Mouse (Mus musculus) heart, embryonic 12.5 days (tissue): ENCODE measurements around the gene Inca1. TPM values are rescaled to one million over a fixed set of nuclear protein-coding genes. Genes with fewer than 3 reads are reported as not detected.

ENCODE experiments used
- ATAC-seq: fragments of 200-750 bp; cut with Nextera tagmentation; 2 replicates; pipeline ENCODE4 v1.8.0; 2017; ENCODE audit warnings: moderate TSS enrichment, moderate library complexity; ENCODE audit not compliant: insufficient number of reproducible peaks, low FRiP score
- H3K27ac ChIP-seq: fragments of 300-500 bp; sonication (generic); 2 replicates; pipeline ENCODE4 v1.5.1; 2016; ENCODE audit warnings: mild to moderate bottlenecking, moderate library complexity; ENCODE audit not compliant: poor library complexity, severe bottlenecking
- H3K27me3 ChIP-seq: fragments of 300-500 bp; sonication (generic); replicated peaks from 2 replicates; pipeline ENCODE4 v1.6.1; 2016; ENCODE audit warnings: mild to moderate bottlenecking, moderate library complexity
- H3K36me3 ChIP-seq: fragments of 300-500 bp; sonication (generic); 2 replicates; pipeline ENCODE4 v1.6.1; 2016; ENCODE audit warnings: mild to moderate bottlenecking, moderate library complexity
- H3K4me1 ChIP-seq: fragments of 300-500 bp; sonication (generic); replicated peaks from 2 replicates; pipeline ENCODE4 v1.6.1; 2016; ENCODE audit warnings: mild to moderate bottlenecking
- H3K4me2 ChIP-seq: fragments of 300-500 bp; sonication (generic); 2 replicates; pipeline ENCODE4 v1.6.1; 2016; ENCODE audit warnings: mild to moderate bottlenecking, moderate library complexity
- H3K4me3 ChIP-seq: fragments of 300-500 bp; sonication (generic); 2 replicates; pipeline ENCODE4 v1.5.1; 2016; ENCODE audit warnings: mild to moderate bottlenecking
- H3K9ac ChIP-seq: fragments of 300-500 bp; sonication (generic); 2 replicates; pipeline ENCODE4 v1.6.1; 2016; ENCODE audit warnings: mild to moderate bottlenecking, moderate library complexity
- H3K9me3 ChIP-seq: fragments of 300-500 bp; sonication (generic); replicated peaks from 2 replicates; pipeline ENCODE4 v1.6.1; 2016; ENCODE audit warnings: mild to moderate bottlenecking, moderate library complexity
- WGBS: fragments of 180-500 bp; shearing (Covaris S2); methylation state at CpG from one replicate; pipeline ENCODE4 v1.1.7; 2016; 5-methylcytosine and 5-hydroxymethylcytosine counted together
- polyA plus RNA-seq: library from polyadenylated mRNA; unstranded; fragments of >200 nt; fragmentation: Nextera tagmentation; extraction: Ambion mirVana; gene quantifications from 2 replicates; pipeline ENCODE4 v1.2.1, GENCODE M21; 2016

Inca1 gene
- polyA plus RNA-seq, 1 experiment from 2014 or later: 1.7 TPM

- Histone ChIP-seq H3K4me2 (no peak overlapping the region), H3K4me1 (peaks cover 12% of the 10 kb centered on the region), H3K4me3 (no peak overlapping the region), H3K9ac (no peak overlapping the region), H3K9me3 (no peaks in the 10 kb centered on the region), H3K27ac (no peak overlapping the region), H3K36me3 (peaks cover 78% of the 10 kb centered on the region), H3K27me3 (no peaks in the 10 kb centered on the region)
- ATAC-seq: no peak
- WGBS: 63% methylated on average over 12 of the region's 12 CpGs
Observed at GRCm38 (mm10) chr11:70681170-70681569, 18.8 kb downstream of the Inca1 start.

DNA sequence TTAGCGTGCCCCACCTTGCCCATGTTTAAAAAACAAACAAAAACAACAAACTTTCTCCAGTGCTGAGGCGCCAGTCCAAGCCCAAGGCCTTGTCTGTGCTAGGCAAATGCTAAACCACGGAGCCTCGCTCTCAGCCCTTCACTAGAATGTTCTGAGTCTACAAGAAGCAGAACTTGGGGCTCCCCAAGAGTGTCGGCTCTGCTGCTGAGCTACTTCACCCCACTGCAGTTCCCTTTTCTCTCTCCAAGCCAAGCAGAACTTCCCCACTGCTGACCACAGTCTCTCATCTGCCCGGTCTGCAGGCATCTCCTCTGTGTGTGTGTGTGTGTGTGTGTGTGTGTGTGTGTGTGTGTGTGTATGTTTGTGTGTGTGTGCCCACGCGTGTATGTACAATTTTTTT is 20.1 kb downstream of the Inca1 start:
- no peak overlapping the region for H3K4me3 ChIP-seq
- no peaks in the 10 kb centered on the region for H3K9me3 ChIP-seq
- no peak overlapping the region for H3K27ac ChIP-seq
- H3K9ac ChIP-seq: no peak overlapping the region
- ATAC-seq: no peak
- H3K4me1 ChIP-seq: peaks cover 18% of the 10 kb centered on the region
- 83% methylated on average over 8 of the region's 8 CpGs for WGBS
- peaks cover 81% of the 10 kb centered on the region for H3K36me3 ChIP-seq
- H3K27me3 ChIP-seq: no peaks in the 10 kb centered on the region
- no peak overlapping the region for H3K4me2 ChIP-seq

- Histone ChIP-seq H3K4me1 (peaks cover 18% of the 10 kb centered on the region), H3K27ac (no peak overlapping the region), H3K4me3 (no peak overlapping the region), H3K36me3 (peaks cover 81% of the 10 kb centered on the region), H3K9me3 (no peaks in the 10 kb centered on the region), H3K4me2 (no peak overlapping the region), H3K27me3 (no peaks in the 10 kb centered on the region), H3K9ac (no peak overlapping the region)
- ATAC-seq: no peak
- WGBS: 92% methylated on average over 8 of the region's 8 CpGs
Observed at GRCm38 (mm10) chr11:70679361-70679760, 20.6 kb downstream of the Inca1 start.

- no peak for ATAC-seq
- H3K36me3 ChIP-seq: peaks cover 80% of the 10 kb centered on the region
- no peaks in the 10 kb centered on the region for H3K9me3 ChIP-seq
- H3K9ac ChIP-seq: no peak overlapping the region
- no peak overlapping the region for H3K27ac ChIP-seq
- no peaks in the 10 kb centered on the region for H3K27me3 ChIP-seq
- H3K4me1 ChIP-seq: peaks cover 18% of the 10 kb centered on the region
- no peak overlapping the region for H3K4me2 ChIP-seq
- WGBS: 86% methylated on average over 2 of the region's 2 CpGs
- H3K4me3 ChIP-seq: no peak overlapping the region
Observed at GRCm38 (mm10) chr11:70678576-70678975, 21.4 kb downstream of the Inca1 start.

DNA sequence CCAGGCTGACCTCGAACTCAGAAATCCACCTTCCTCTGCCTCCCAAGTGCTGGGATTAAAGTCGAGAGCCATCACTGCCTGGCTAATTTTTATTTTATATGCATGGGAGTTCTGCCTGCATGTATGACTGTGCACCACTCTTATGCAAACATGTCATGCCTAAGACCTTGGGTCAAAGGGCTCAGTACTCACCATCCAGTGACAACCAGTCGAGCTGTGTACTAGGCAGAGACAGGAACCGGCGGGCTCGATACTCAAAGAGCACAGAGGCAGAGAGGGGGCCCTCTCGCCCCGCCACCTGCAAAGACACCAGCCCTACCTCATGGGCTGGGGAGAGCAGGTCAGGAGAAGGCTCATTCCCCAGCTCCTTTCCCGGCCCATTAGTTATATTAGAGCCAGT is 21.9 kb downstream of the Inca1 start:
- Histone ChIP-seq H3K9me3 (no peaks in the 10 kb centered on the region), H3K9ac (no peak overlapping the region), H3K36me3 (peaks cover 77% of the 10 kb centered on the region), H3K27me3 (no peaks in the 10 kb centered on the region), H3K4me2 (no peak overlapping the region), H3K4me1 (peaks cover 18% of the 10 kb centered on the region), H3K27ac (no peak overlapping the region), H3K4me3 (no peak overlapping the region)
- WGBS: 86% methylated on average over 9 of the region's 9 CpGs
- no peak for ATAC-seq

DNA sequence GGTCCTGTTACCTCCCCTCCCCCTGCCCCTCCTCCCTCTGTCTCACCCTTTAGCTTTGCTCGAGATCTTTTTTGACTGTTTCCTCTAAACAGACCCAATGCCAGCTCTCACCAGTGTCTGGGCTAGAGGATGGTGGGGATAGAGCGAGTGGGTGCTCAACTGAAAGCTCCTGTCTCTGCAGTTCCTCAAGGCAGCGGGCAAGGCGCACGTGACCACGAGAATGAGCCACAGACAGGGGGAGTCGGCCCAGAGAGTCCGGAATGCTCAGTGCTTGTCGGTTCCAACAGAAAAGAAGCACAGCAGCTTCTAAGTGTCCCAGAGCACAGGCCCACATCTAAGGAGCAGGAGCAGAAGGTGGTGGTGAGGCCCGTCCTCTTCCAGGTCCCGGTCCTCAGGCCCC is 25.5 kb downstream of the Inca1 start:
- Histone ChIP-seq H3K27me3 (no peaks in the 10 kb centered on the region), H3K9me3 (no peaks in the 10 kb centered on the region), H3K9ac (no peak overlapping the region), H3K4me1 (peaks cover 29% of the 10 kb centered on the region), H3K36me3 (peaks cover 56% of the 10 kb centered on the region), H3K4me2 (no peak overlapping the region), H3K27ac (no peak overlapping the region), H3K4me3 (no peak overlapping the region)
- no peak for ATAC-seq
- 68% methylated on average over 11 of the region's 11 CpGs for WGBS

DNA sequence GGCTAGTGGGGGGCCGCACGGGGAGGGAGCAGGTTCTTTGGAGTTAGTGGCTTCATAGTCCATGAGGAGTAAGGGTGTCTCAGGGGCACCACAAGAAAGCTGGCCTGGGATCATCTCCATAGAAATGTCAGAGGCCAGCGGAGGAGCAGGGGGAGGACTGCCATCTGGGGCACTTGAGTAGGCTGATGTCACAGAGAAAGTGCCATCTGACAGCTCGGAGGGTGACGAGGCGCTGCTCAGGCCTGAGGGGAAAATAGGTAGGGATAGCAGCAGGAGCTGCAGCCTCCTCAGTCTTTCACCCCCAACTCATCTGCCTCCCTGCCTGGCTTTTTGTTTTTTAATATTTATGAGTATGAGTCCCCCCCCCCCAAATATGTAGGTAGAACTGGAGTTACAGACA is 25.9 kb downstream of the Inca1 start:
- H3K27me3 ChIP-seq: no peaks in the 10 kb centered on the region
- 78% methylated on average over 6 of the region's 6 CpGs for WGBS
- H3K9ac ChIP-seq: no peak overlapping the region
- no peak overlapping the region for H3K4me3 ChIP-seq
- H3K4me1 ChIP-seq: peaks cover 29% of the 10 kb centered on the region
- no peak overlapping the region for H3K27ac ChIP-seq
- H3K4me2 ChIP-seq: no peak overlapping the region
- H3K36me3 ChIP-seq: peaks cover 51% of the 10 kb centered on the region
- no peak for ATAC-seq
- no peaks in the 10 kb centered on the region for H3K9me3 ChIP-seq

DNA sequence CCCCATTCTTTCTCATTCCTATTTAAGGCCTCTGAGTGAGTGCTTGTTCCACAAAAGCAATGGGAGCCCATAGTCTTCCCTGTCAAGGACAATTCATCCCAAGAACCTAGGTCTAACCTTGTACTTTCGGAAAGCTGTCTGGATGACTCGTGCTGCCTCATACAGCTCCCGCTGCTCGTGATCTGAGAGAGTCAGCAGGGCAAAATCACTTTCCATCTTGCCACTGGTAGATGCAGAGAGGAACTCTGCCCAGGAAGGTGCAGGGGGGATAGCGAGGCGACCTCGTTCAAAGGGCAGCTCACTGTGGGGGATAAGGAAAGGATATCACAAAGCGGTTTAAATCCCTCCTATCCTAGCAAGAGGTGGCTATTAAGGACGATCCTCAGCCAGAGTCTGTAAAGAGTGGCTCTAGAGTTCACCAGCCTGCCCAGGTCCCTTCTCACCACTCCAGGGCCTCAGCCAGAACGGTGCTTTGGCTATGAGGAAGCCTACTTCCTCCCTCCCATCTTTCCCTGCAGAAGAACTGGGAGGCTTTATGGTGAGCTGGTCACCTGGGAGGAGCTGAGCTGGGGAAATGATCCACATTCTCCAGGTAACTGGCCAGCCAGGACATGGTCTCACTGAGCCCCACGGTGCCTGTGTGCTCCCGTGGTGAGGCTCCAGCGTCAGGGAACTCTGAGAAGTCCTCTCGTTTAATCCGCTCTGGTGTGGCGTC is 28.5 kb downstream of the Inca1 start:
- no peak for ATAC-seq
- 72% methylated on average over 16 of the region's 16 CpGs for WGBS
- Histone ChIP-seq H3K36me3 (peaks cover 47% of the 10 kb centered on the region), H3K27ac (no peak overlapping the region), H3K27me3 (no peaks in the 10 kb centered on the region), H3K4me3 (no peak overlapping the region), H3K9ac (0 out of 2 replicates have a peak overlapping the region, but pooled peaks have one; percentile 13), H3K9me3 (no peaks in the 10 kb centered on the region), H3K4me2 (peak overlapping the region; percentile 96), H3K4me1 (peaks cover 38% of the 10 kb centered on the region)

GRCm38 (mm10) chr11:70670483-70670882 is 29.5 kb downstream of the Inca1 start:
- H3K9ac ChIP-seq: peak overlapping the region; percentile 88
- H3K27me3 ChIP-seq: no peaks in the 10 kb centered on the region
- no peak for ATAC-seq
- H3K4me2 ChIP-seq: peak overlapping the region; percentile 96
- WGBS: 43% methylated on average over 14 of the region's 14 CpGs
- H3K27ac ChIP-seq: peak overlapping the region; percentile 97
- H3K4me1 ChIP-seq: peaks cover 29% of the 10 kb centered on the region
- peaks cover 44% of the 10 kb centered on the region for H3K36me3 ChIP-seq
- no peaks in the 10 kb centered on the region for H3K9me3 ChIP-seq
- peak overlapping the region; percentile 74 for H3K4me3 ChIP-seq

- Histone ChIP-seq H3K4me1 (peaks cover 29% of the 10 kb centered on the region), H3K4me2 (peak overlapping the region; percentile 96), H3K27ac (peak overlapping the region; percentile 97), H3K9me3 (no peaks in the 10 kb centered on the region), H3K27me3 (no peaks in the 10 kb centered on the region), H3K9ac (peak overlapping the region; percentile 88), H3K36me3 (peaks cover 44% of the 10 kb centered on the region), H3K4me3 (peak overlapping the region; percentile 74)
- 0% methylated on average over 31 of the region's 31 CpGs for WGBS
- peak; percentile 14 for ATAC-seq
Observed at GRCm38 (mm10) chr11:70669582-70670345, 30.2 kb downstream of the Inca1 start.

DNA sequence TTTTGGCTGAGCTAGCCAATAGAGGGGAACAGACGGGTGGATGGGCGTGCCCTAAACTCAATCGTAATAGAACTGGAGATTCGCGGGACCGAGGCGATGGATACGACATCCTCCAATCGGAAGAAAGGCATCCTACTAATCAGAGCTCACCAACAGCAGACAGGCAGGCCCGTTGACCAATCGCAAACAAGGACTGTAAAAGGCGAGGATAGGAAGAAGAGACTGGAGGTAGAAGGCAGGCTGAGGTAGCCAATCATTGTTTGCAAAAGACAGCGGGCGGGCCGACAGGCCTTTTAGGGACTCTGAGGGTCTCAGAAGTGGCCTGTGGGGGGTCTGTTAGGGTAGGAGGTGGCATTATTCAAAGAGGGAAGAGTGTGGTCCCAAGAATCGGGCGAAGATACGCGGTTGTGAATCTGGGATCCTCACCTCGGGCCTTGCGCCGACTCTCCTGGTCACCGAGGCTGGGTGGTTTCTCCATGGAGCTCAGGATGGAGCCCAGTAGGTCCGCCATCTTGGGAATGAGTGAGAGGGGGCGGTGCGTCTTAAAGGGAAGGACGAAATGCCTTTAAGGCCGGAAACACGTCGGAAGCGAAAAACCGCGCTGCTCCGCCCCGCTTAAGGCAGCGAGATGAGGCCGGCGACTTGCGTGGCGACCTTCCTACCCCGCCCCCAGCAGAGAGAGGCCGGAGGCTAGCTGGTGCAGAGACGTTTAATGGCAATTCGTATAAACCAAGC is 31.0 kb downstream of the Inca1 start, which contains the start of gene Spag7:
Gene Spag7, minus strand, starts transcription at position 646 of the 735 bp plus-strand sequence.
- Histone ChIP-seq H3K4me2 (peak within 1 kb of the TSS; percentile 96), H3K9me3 (no peaks in the 10 kb centered on the region), H3K27ac (peak within 1 kb of the TSS; percentile 97), H3K27me3 (no peaks in the 10 kb centered on the region), H3K9ac (peak within 1 kb of the TSS; percentile 88), H3K36me3 (peaks cover 45% of the 10 kb centered on the region), H3K4me3 (peak within 1 kb of the TSS; percentile 74), H3K4me1 (peaks cover 34% of the 10 kb centered on the region)
- under 1% methylated on average over 44 of the region's 44 CpGs for WGBS
- peak; percentile 95 for ATAC-seq
